Mouse (Mus musculus) heart, embryonic 13.5 days (tissue): ENCODE measurements at regions not wholly inside any gene's neighbourhood (a gene's known extent, or its start where the extent isn't known, plus 50 kb on each side); places are given as distances from the start of the nearest gene placed in this dataset.

ENCODE experiments used
- ATAC-seq: fragments of 200-750 bp; cut with Nextera tagmentation; 2 replicates; pipeline ENCODE4 v1.8.0; 2017; ENCODE audit warnings: moderate TSS enrichment; ENCODE audit not compliant: insufficient number of reproducible peaks, low FRiP score, low TSS enrichment; ENCODE audit errors: extremely low read depth
- H3K27ac ChIP-seq: fragments of 300-500 bp; sonication (generic); replicated peaks from 2 replicates; pipeline ENCODE4 v1.5.1; 2015; ENCODE audit warnings: moderate library complexity, mild to moderate bottlenecking, inconsistent platforms
- H3K27me3 ChIP-seq: fragments of 300-500 bp; sonication (generic); replicated peaks from 2 replicates; pipeline ENCODE4 v1.6.1; 2015; ENCODE audit warnings: mild to moderate bottlenecking, inconsistent platforms
- H3K36me3 ChIP-seq: fragments of 300-500 bp; sonication (generic); 2 replicates; pipeline ENCODE4 v1.6.1; 2015; ENCODE audit warnings: mild to moderate bottlenecking, inconsistent platforms
- H3K4me1 ChIP-seq: fragments of 300-500 bp; sonication (generic); 2 replicates; pipeline ENCODE4 v1.6.1; 2015; ENCODE audit warnings: inconsistent platforms
- H3K4me2 ChIP-seq: fragments of 300-500 bp; sonication (generic); 2 replicates; pipeline ENCODE4 v1.6.1; 2015; ENCODE audit warnings: inconsistent platforms, mild to moderate bottlenecking, moderate library complexity
- H3K4me3 ChIP-seq: fragments of 300-500 bp; sonication (generic); 2 replicates; pipeline ENCODE4 v1.5.1; 2015; ENCODE audit warnings: moderate library complexity, mild to moderate bottlenecking, inconsistent platforms
- H3K9ac ChIP-seq: fragments of 300-500 bp; sonication (generic); 2 replicates; pipeline ENCODE4 v1.6.1; 2015; ENCODE audit warnings: inconsistent platforms, mild to moderate bottlenecking, moderate library complexity
- H3K9me3 ChIP-seq: fragments of 300-500 bp; sonication (generic); 2 replicates; pipeline ENCODE4 v1.6.1; 2016; ENCODE audit warnings: inconsistent platforms
- WGBS: fragments of 180-500 bp; shearing (Covaris S2); methylation state at CpG from one replicate; pipeline ENCODE4 v1.1.7; 2015; ENCODE audit warnings: mixed read lengths; 5-methylcytosine and 5-hydroxymethylcytosine counted together

DNA sequence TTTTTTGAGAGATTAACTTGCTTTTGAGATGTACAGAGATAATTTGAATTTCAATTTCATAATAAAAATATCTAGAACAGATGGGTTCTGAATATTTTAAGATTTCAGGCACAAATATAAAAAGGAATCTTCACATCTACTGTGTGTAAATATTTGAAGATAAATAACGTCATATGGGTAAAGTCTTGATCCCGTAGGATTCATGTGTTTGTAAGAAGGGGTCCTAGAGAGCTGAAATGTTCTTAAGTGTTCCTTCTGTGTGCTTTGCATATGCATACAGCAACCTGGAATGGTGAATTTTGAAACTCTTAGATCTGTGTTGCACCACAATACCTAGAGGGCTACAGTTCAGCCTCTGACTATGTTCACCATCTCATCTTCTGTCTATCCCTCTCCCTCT is 131.4 kb upstream of the Slc35b3 start:
- Histone ChIP-seq H3K9me3 (no peaks in the 10 kb centered on the region), H3K4me2 (no peak overlapping the region), H3K27me3 (no peaks in the 10 kb centered on the region), H3K9ac (no peak overlapping the region), H3K27ac (no peak overlapping the region), H3K36me3 (no peaks in the 10 kb centered on the region), H3K4me3 (no peak overlapping the region), H3K4me1 (no peaks in the 10 kb centered on the region)
- ATAC-seq: no peak
- 81% methylated on average over 2 of the region's 2 CpGs for WGBS

- no peaks in the 10 kb centered on the region for H3K27me3 ChIP-seq
- H3K4me3 ChIP-seq: no peak overlapping the region
- no peak overlapping the region for H3K4me2 ChIP-seq
- H3K4me1 ChIP-seq: no peaks in the 10 kb centered on the region
- no peaks in the 10 kb centered on the region for H3K9me3 ChIP-seq
- H3K9ac ChIP-seq: no peak overlapping the region
- ATAC-seq: no peak
- WGBS: 72% methylated on average over 5 of the region's 5 CpGs
- no peak overlapping the region for H3K27ac ChIP-seq
- no peaks in the 10 kb centered on the region for H3K36me3 ChIP-seq
These were observed 123.9 kb upstream of the Slc35b3 start for GRCm38 (mm10) chr13:39084544-39084943.

- 71% methylated on average over 2 of the region's 2 CpGs for WGBS
- no peak overlapping the region for H3K4me2 ChIP-seq
These were observed 113.5 kb upstream of the Slc35b3 start for GRCm38 (mm10) chr13:39074211-39074610.

DNA sequence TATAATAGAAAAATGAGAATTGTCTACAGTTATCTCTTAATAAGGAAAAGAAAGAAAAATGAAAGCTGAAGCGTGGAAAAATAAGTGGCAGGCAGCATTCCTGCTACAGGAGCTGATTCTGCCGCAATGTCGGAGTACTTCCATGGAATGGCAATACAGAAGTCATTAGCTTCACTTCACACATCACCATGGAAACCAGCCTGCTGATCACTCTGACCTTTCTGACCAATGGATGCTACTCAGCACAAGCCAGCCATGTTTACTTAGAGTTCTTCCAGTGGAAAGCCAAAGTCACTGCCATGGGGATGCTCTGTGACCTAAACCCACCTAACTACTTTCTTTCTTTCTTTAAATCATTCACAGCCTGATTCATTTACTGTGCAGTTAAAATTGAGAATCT is 71.6 kb upstream of the Slc35b3 start:
- no peak overlapping the region for H3K27ac ChIP-seq
- H3K9me3 ChIP-seq: no peaks in the 10 kb centered on the region
- no peak overlapping the region for H3K9ac ChIP-seq
- no peak overlapping the region for H3K4me2 ChIP-seq
- H3K36me3 ChIP-seq: no peaks in the 10 kb centered on the region
- 74% methylated on average over 3 of the region's 3 CpGs for WGBS
- no peak overlapping the region for H3K4me3 ChIP-seq
- no peaks in the 10 kb centered on the region for H3K27me3 ChIP-seq
- no peaks in the 10 kb centered on the region for H3K4me1 ChIP-seq
- no peak for ATAC-seq

More at GRCm38 (mm10) chr13:39074211-39074610, 113.5 kb upstream of the Slc35b3 start:
- no peaks in the 10 kb centered on the region for H3K27me3 ChIP-seq
- ATAC-seq: no peak
- H3K36me3 ChIP-seq: no peaks in the 10 kb centered on the region
- H3K9me3 ChIP-seq: no peaks in the 10 kb centered on the region
- no peaks in the 10 kb centered on the region for H3K4me1 ChIP-seq
- H3K4me3 ChIP-seq: no peak overlapping the region
- H3K27ac ChIP-seq: no peak overlapping the region
- H3K9ac ChIP-seq: no peak overlapping the region

DNA sequence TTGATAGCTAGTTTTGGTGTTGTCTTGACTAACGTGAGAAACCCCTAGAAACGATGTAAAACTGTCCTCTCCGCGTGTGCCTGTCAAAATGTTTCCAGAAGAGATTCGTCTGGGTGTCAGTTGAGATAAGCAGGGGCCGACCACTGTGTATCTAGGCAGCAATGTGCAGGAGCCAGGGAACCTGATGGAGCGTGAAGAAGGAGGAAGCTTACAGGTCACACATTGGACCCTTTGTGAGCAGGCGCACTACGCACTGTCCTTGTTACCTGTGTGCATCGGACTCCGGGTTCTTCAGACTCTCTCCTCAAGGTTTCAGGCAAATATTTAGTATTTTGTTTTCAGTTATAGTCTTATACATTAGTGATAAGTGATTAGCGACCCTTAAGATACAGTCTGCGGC is 59.5 kb upstream of the Slc35b3 start:
- Histone ChIP-seq H3K27me3 (no peaks in the 10 kb centered on the region), H3K36me3 (no peaks in the 10 kb centered on the region), H3K4me2 (no peak overlapping the region), H3K4me1 (no peaks in the 10 kb centered on the region), H3K9me3 (no peaks in the 10 kb centered on the region), H3K27ac (no peak overlapping the region), H3K9ac (no peak overlapping the region), H3K4me3 (no peak overlapping the region)
- no peak for ATAC-seq
- WGBS: 49% methylated on average over 13 of the region's 13 CpGs

DNA sequence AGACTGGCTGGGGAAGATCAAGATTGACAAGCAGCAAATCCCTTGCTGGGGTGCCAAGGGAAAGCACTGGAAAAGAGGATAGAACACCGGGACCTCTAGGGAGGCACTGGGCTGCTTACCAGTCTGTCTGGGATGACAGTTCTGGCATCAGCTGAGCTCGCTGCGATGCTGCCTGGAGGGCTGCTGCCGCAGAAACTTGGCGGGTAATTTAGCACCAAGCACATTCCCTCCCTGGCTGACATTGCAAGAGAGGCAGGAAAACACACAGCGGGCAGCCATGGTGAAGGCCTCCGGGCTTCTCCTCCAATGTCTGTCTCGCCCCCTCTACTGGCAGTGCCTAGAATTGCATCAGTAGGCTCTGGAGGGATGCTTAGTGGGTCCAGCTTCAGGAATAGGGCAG is 51.0 kb upstream of the Slc35b3 start:
- Histone ChIP-seq H3K4me3 (peak overlapping the region; percentile 35), H3K27ac (0 out of 2 replicates have a peak overlapping the region, but pooled peaks have one; percentile 39), H3K9ac (peak overlapping the region; percentile 69), H3K4me1 (peaks cover 8% of the 10 kb centered on the region; the same call in 1 of the 2 replicates), H3K27me3 (no peaks in the 10 kb centered on the region), H3K9me3 (no peaks in the 10 kb centered on the region), H3K36me3 (no peaks in the 10 kb centered on the region), H3K4me2 (peak overlapping the region; percentile 63)
- ATAC-seq: no peak; the same call in 1 of the 2 replicates
- 4% methylated on average over 8 of the region's 8 CpGs for WGBS
